Mouse (Mus musculus) WW6 (cell line): ENCODE results near the gene Cpsf6.

Experiments
- DNase-seq: peaks from one replicate; pipeline ENCODE4 v3.0.0-alpha.2; 2013; ENCODE audit warnings: low read depth, low spot score

The Cpsf6 gene

GRCm38 (mm10) chr10:117414726-117415125, 34.9 kb upstream of the Cpsf6 start:
- DNase-seq: no peak

- DNase-seq: no peak
Observed at GRCm38 (mm10) chr10:117413562-117414527, 34.0 kb upstream of the Cpsf6 start.

- DNase-seq: no peak
Observed at GRCm38 (mm10) chr10:117412474-117413057, 32.8 kb upstream of the Cpsf6 start.

- no peak for DNase-seq
Observed at GRCm38 (mm10) chr10:117411716-117412473, 32.1 kb upstream of the Cpsf6 start.

GRCm38 (mm10) chr10:117411131-117411530, 31.3 kb upstream of the Cpsf6 start:
- DNase-seq: no peak

GRCm38 (mm10) chr10:117410481-117411048, 30.8 kb upstream of the Cpsf6 start:
- no peak for DNase-seq

GRCm38 (mm10) chr10:117409373-117410354, 29.8 kb upstream of the Cpsf6 start:
- no peak for DNase-seq

GRCm38 (mm10) chr10:117408545-117409372, 28.9 kb upstream of the Cpsf6 start:
- DNase-seq: no peak

GRCm38 (mm10) chr10:117407734-117408288, 28.0 kb upstream of the Cpsf6 start:
- no peak for DNase-seq

GRCm38 (mm10) chr10:117406843-117407733, 27.3 kb upstream of the Cpsf6 start:
- no peak for DNase-seq

- no peak for DNase-seq
Observed at GRCm38 (mm10) chr10:117406283-117406588, 26.4 kb upstream of the Cpsf6 start.

GRCm38 (mm10) chr10:117405526-117406282, 25.9 kb upstream of the Cpsf6 start:
- DNase-seq: no peak

GRCm38 (mm10) chr10:117404384-117404783, 24.6 kb upstream of the Cpsf6 start:
- no peak for DNase-seq

GRCm38 (mm10) chr10:117403344-117403953, 23.6 kb upstream of the Cpsf6 start:
- DNase-seq: no peak

- no peak for DNase-seq
Observed at GRCm38 (mm10) chr10:117402403-117403333, 22.9 kb upstream of the Cpsf6 start.

GRCm38 (mm10) chr10:117401364-117401763, 21.5 kb upstream of the Cpsf6 start:
- no peak for DNase-seq
